Mouse (Mus musculus) ES-Bruce4 (cell line): ENCODE measurements around the gene Cpped1. TPM values are rescaled to one million over a fixed set of nuclear protein-coding genes. Genes with fewer than 3 reads are reported as not detected.

Experiments
- H3K27ac ChIP-seq: 2 replicates; pipeline ENCODE4 v1.5.1; 2012; ENCODE audit warnings: low read length, inconsistent platforms; ENCODE audit not compliant: insufficient read depth
- H3K27me3 ChIP-seq: 2 replicates; pipeline ENCODE4 v1.6.1; 2012; ENCODE audit warnings: mild to moderate bottlenecking, low read length, inconsistent platforms; ENCODE audit not compliant: control insufficient read depth, poor library complexity, insufficient read depth, severe bottlenecking
- H3K36me3 ChIP-seq: 2 replicates; pipeline ENCODE4 v1.6.1; 2012; ENCODE audit warnings: inconsistent platforms, mild to moderate bottlenecking, low read length, moderate library complexity; ENCODE audit not compliant: control insufficient read depth, poor library complexity, insufficient read depth, severe bottlenecking
- H3K4me1 ChIP-seq: one replicate; pipeline ENCODE4 v1.8.1; 2011; ENCODE audit warnings: low read length; ENCODE audit not compliant: control insufficient read depth, insufficient read depth
- H3K4me3 ChIP-seq: 2 replicates; pipeline ENCODE4 v1.5.1; 2011; ENCODE audit warnings: low read depth, mild to moderate bottlenecking, low read length
- H3K9ac ChIP-seq: 2 replicates; pipeline ENCODE4 v1.6.1; 2012; ENCODE audit warnings: low read depth, mild to moderate bottlenecking, inconsistent platforms; ENCODE audit not compliant: poor library complexity, severe bottlenecking
- H3K9me3 ChIP-seq: replicated peaks from 2 replicates; pipeline ENCODE4 v1.6.1; 2012; ENCODE audit warnings: mild to moderate bottlenecking, low read length, inconsistent platforms; ENCODE audit not compliant: control insufficient read depth, poor library complexity, insufficient read depth, severe bottlenecking
- CTCF ChIP-seq: IDR thresholded peaks from one replicate; pipeline ENCODE4 v1.8.1; 2011; ENCODE audit warnings: low read depth, low read length
- EP300 ChIP-seq: IDR thresholded peaks from 2 replicates; pipeline ENCODE4 v1.6.1; 2011; ENCODE audit warnings: low read depth, low read length; ENCODE audit not compliant: insufficient read depth
- POLR2A ChIP-seq: IDR thresholded peaks from one replicate; pipeline ENCODE4 v1.8.1; 2011; ENCODE audit warnings: low read length; ENCODE audit not compliant: insufficient read depth
- polyA plus RNA-seq: library from polyadenylated mRNA; stranded (reverse); fragments of >200 nt; gene quantifications from 2 replicates; pipeline ENCODE4 v1.2.4, GENCODE M21; 2011; ENCODE audit warnings: low read depth; ENCODE audit not compliant: missing spikeins, insufficient read depth, insufficient read length

The Cpped1 gene
- polyA plus RNA-seq, 1 experiment: 37.7 TPM

- H3K4me1 ChIP-seq: no peaks in the 10 kb centered on the region
- no peaks in the 10 kb centered on the region for H3K27me3 ChIP-seq
- H3K27ac ChIP-seq: no peak overlapping the region
- no peak overlapping the region for H3K4me3 ChIP-seq
- no peaks in the 10 kb centered on the region for H3K9me3 ChIP-seq
- H3K36me3 ChIP-seq: no peaks in the 10 kb centered on the region
- TF ChIP-seq EP300: no peak
- no peak for TF ChIP-seq POLR2A
- TF ChIP-seq CTCF: no peak
- no peak overlapping the region for H3K9ac ChIP-seq
Measured at GRCm38 (mm10) chr16:11778191-11778590, 131.1 kb downstream of the Cpped1 start.

GRCm38 (mm10) chr16:11776528-11776927, 132.7 kb downstream of the Cpped1 start:
- no peaks in the 10 kb centered on the region for H3K9me3 ChIP-seq
- H3K27me3 ChIP-seq: no peaks in the 10 kb centered on the region
- no peaks in the 10 kb centered on the region for H3K36me3 ChIP-seq
- H3K27ac ChIP-seq: no peak overlapping the region
- H3K9ac ChIP-seq: no peak overlapping the region
- H3K4me3 ChIP-seq: no peak overlapping the region
- TF ChIP-seq POLR2A (no peak), EP300 (no peak), CTCF (no peak)
- H3K4me1 ChIP-seq: no peaks in the 10 kb centered on the region

GRCm38 (mm10) chr16:11774321-11774720, 134.9 kb downstream of the Cpped1 start:
- no peaks in the 10 kb centered on the region for H3K36me3 ChIP-seq
- H3K4me3 ChIP-seq: no peak overlapping the region
- no peak overlapping the region for H3K9ac ChIP-seq
- peaks cover 3% of the 10 kb centered on the region; the same call in 1 of the 2 replicates for H3K9me3 ChIP-seq
- TF ChIP-seq POLR2A (no peak), EP300 (no peak), CTCF (no peak)
- no peaks in the 10 kb centered on the region for H3K4me1 ChIP-seq
- no peak overlapping the region for H3K27ac ChIP-seq
- H3K27me3 ChIP-seq: no peaks in the 10 kb centered on the region

GRCm38 (mm10) chr16:11772318-11772717, 136.9 kb downstream of the Cpped1 start:
- H3K4me1 ChIP-seq: no peaks in the 10 kb centered on the region
- no peaks in the 10 kb centered on the region for H3K36me3 ChIP-seq
- no peak overlapping the region for H3K9ac ChIP-seq
- no peaks in the 10 kb centered on the region for H3K27me3 ChIP-seq
- H3K4me3 ChIP-seq: no peak overlapping the region
- no peak overlapping the region for H3K27ac ChIP-seq
- TF ChIP-seq CTCF (no peak), POLR2A (no peak), EP300 (no peak)
- peaks cover 4% of the 10 kb centered on the region; the same call in 1 of the 2 replicates for H3K9me3 ChIP-seq

- H3K27ac ChIP-seq: no peak overlapping the region
- no peaks in the 10 kb centered on the region for H3K9me3 ChIP-seq
- no peak overlapping the region for H3K9ac ChIP-seq
- H3K27me3 ChIP-seq: no peaks in the 10 kb centered on the region
- no peaks in the 10 kb centered on the region for H3K4me1 ChIP-seq
- no peak for TF ChIP-seq EP300
- TF ChIP-seq POLR2A: no peak
- no peak overlapping the region for H3K4me3 ChIP-seq
- H3K36me3 ChIP-seq: no peaks in the 10 kb centered on the region
Measured at GRCm38 (mm10) chr16:11757951-11758350, 151.3 kb downstream of the Cpped1 start.

GRCm38 (mm10) chr16:11757471-11757870, 151.8 kb downstream of the Cpped1 start:
- Histone ChIP-seq H3K9me3 (no peaks in the 10 kb centered on the region), H3K36me3 (no peaks in the 10 kb centered on the region), H3K4me3 (no peak overlapping the region), H3K27ac (no peak overlapping the region), H3K9ac (no peak overlapping the region), H3K4me1 (no peaks in the 10 kb centered on the region), H3K27me3 (no peaks in the 10 kb centered on the region)
- TF ChIP-seq CTCF (no peak), POLR2A (no peak), EP300 (no peak)
